Mouse (Mus musculus) left cerebral cortex, postnatal 36 days (tissue): Measurements from ENCODE around the gene Cox7a2l. TPM values are rescaled to one million over a fixed set of nuclear protein-coding genes. Genes with fewer than 3 reads are reported as not detected.

Experiments used
- DNase-seq, 2 experiments: peaks; one replicate each; pipeline ENCODE4 v3.0.0; 2021 to 2022; ENCODE audit warnings: low spot score in 2 of 2, mixed read lengths in 1 of 2
- intact Hi-C: fragments of 180-260 bp; cut with DNase I; formaldehyde crosslinking; loops from one replicate; pipeline ENCODE4 v1.15.1; 2025
- total RNA-seq, 2 experiments: library from RNA; stranded (reverse); gene quantifications; 2 replicates each; pipeline ENCODE4 v1.2.3; 2021

Cox7a2l gene
- total RNA-seq, 2 experiments from 2014 or later, result 159 to 190 TPM

DNA sequence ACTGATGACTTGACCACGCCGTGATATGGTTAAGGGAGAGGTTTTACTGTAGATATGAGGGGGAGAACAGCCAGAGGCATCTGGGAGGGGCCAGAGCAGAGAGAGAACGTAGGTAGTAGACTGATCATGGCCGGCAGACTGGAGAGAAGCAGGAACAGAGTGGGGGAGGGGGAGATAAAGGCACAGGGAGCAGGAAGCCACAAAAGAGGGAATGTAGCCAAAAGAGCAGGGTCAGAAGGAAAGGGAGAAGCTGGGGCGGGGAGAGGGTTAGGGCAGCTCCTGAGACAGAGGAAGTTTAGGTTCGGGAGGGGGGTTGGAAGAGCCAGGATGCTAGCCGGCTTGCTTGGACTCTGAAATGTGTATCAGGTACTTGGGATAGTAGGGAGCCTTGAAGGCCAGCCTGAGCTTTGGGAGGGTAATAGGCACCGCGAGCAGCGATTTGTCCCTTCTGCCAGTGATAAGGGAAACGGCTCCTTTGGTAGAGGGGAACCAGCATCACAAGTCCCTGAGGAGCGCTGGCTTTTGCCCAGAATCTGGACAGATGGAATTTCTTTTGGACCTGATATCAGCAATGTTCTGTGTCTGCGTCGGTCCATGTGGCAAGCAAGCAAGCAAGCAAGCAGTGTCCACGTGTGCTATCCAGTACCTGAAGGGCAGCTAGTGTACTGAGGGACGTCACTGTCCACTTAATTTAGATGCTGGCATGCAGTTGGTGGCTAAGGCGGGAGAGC is 10.7 kb upstream of the Cox7a2l start:
- intact Hi-C loops, result no loop called here
- DNase-seq, result no peak

DNA sequence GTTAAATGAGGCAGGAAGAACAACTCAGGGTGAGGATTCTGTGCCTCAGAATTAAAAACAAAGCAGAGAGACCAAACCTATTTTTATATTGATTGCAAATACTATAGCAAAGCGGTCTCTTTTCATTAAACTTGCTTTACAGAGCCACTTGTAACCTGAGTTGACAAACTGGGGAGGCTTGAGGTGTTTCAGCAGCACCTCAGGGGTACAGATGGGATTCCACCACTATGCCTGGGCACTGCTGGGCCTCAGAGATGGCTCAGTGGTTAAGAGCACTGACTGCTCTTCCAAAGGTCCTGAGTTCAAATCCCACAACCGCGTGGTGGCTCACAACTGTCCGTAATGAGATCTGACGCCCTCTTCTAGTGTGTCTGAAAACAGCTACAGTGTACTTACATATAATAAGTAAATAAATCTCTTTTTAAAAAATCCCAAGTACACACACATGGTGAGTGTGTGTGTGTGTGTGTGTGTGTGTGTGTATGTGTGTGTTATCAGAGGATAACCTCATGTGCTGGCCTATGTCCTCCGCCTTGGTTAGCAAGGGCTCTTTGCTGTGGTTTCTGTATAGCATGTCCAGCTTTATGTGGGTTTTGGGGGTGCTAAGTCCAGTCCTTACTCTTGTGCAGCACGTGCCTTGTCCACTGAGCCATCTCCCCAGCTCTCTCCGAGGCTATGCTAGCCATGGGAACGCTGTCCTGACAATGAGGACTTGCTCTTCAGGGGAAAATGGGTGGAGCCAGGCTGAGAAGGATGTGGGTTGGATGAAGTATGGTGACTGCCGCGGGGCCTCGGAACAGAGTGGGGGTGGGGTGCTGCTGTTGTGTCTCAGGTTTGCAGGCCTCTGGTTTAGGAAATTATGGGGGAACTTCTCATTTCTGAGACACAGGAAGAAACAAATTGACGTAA is 9.7 kb upstream of the Cox7a2l start:
- intact Hi-C loops, result no loop called here
- no peak for DNase-seq

- intact Hi-C loops, result no loop called here
- DNase-seq, result no peak
Measured at GRCm38 (mm10) chr17:83526091-83526561, 9.0 kb upstream of the Cox7a2l start.

DNA sequence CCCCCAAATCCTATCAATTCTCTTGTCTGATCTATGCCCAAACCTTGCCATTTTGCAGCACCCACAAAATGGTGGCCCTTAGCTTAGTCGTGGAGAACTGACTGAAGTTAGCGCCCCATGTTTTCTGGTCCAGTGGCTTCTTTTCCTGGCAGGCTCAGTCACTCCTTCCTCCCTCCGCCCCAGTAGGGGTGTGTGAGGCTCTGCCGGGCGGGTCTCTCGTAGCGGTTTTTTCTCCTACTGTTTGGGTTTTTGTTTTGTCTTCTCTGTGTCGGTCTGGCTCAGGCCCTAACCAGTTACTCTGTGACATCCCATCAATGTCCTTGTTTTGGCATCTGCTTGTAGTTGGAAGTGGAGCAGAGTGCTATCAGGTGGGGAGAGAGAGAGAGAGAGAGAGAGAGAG is 8.5 kb upstream of the Cox7a2l start:
- DNase-seq, result no peak
- intact Hi-C loops, result no loop called here

GRCm38 (mm10) chr17:83524753-83525152 is 7.6 kb upstream of the Cox7a2l start:
- DNase-seq, result no peak

DNA sequence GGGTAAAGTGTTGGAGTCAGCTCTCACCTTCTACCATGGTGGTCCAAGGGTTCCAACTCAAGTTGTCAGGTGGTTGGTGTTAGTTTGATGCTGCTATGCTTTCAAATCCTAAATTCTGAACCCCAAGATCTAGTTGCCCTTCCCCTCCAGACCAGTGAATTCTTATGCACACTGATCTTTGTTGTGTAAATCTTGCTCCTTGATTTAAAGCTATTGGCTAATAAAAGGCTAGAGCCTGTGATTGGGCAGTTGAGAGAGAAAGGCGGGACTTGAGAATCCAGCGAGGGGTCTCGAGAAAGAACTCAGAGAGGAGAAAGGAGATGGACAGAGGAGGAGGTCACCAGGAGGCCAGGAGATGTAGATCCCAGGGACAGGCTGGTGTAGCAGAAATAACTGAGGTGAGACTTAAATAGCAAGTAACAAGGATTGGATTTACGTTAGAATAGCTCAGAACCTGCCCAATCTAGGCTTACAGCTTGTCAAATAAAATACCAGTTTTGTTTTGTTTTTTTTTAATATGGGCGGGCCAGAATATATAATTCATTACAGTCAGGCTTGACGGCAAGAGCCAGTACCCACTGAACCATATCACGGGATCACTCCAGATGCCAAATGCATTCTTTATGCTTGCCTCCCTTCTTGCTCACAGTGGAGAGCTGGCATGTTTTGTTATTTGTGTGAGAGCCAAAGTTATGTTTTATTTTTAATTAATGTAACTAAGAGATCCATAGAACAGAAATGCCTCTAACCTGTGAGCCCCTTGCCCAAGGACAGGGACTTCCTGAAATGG is 5.7 kb upstream of the Cox7a2l start:
- no peak for DNase-seq
- intact Hi-C loops, result no loop called here

More at GRCm38 (mm10) chr17:83524753-83525152, 7.6 kb upstream of the Cox7a2l start:
- intact Hi-C loops, result no loop called here

- intact Hi-C loops, result no loop called here
- DNase-seq, result no peak
Measured at GRCm38 (mm10) chr17:83521881-83522280, 4.8 kb upstream of the Cox7a2l start.

- intact Hi-C loops, result loop anchor here (2.0 to 10.0 kb wide), 4 partner anchors 33 to 239 kb away; partner anchors contain the start of genes Eml4 and Kcng3
- DNase-seq, result peak; percentile 87 to 89
Measured at GRCm38 (mm10) chr17:83514213-83514701, 2.9 kb downstream of the Cox7a2l start.

GRCm38 (mm10) chr17:83513655-83514212 is 3.4 kb downstream of the Cox7a2l start:
- no peak for DNase-seq
- intact Hi-C loops, result loop anchor here (2.0 to 10.0 kb wide), 4 partner anchors 33 to 239 kb away; partner anchors contain the start of genes Eml4 and Kcng3

DNA sequence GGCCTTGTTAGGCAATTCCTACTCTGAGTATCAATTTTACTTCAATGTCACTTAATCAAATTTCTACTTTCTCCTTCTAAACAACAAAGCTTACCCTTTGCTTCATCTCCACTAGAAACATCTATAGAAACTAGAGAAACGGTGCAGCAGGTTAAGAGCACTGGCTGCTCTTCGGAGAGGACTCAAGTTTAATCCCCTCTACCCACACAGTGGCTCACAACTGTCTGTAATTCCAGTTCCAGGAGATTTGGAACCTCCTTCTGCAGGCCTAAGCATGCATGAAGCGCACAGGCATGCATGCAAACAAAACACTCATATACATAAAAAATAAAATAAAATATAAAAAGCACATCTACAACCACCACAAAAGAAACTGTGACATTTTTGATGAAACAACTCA is 5.0 kb downstream of the Cox7a2l start:
- DNase-seq, result no peak
- intact Hi-C loops, result loop anchor here (5.0 to 10.0 kb wide), 3 partner anchors 120 to 237 kb away; partner anchors contain the start of genes Eml4 and Kcng3

GRCm38 (mm10) chr17:83503693-83504092 is 13.4 kb downstream of the Cox7a2l start:
- intact Hi-C loops, result no loop called here
- no peak for DNase-seq

DNA sequence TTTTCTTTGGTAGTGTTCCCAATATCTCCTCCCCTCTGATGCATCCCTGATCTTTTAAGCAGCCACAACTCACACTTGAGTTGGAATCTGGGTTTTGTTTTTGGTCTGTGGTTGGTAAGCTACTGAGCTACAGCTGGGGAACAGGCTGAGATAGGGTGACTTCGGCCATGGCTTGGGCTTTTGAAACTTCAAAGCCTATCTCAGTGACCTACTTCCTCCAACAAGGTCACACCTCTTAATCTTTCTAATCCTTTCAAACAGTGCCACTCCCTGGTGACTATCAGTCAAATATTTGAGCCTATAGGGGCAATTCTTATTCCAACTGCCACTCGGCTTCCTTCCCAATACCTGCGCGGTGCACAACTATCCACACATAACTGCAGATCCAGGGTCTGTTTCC is 17.4 kb downstream of the Cox7a2l start:
- intact Hi-C loops, result no loop called here

GRCm38 (mm10) chr17:83498889-83499288 is 18.2 kb downstream of the Cox7a2l start:
- intact Hi-C loops, result no loop called here

More for the DNA sequence above, 17.4 kb downstream of the Cox7a2l start:
- DNase-seq, result no peak

GRCm38 (mm10) chr17:83487762-83488161 is 29.4 kb downstream of the Cox7a2l start:
- intact Hi-C loops, result no loop called here
- DNase-seq, result no peak

More at GRCm38 (mm10) chr17:83498889-83499288, 18.2 kb downstream of the Cox7a2l start:
- DNase-seq, result no peak

- intact Hi-C loops, result no loop called here
- no peak for DNase-seq
Measured at GRCm38 (mm10) chr17:83483784-83484183, 33.3 kb downstream of the Cox7a2l start.

DNA sequence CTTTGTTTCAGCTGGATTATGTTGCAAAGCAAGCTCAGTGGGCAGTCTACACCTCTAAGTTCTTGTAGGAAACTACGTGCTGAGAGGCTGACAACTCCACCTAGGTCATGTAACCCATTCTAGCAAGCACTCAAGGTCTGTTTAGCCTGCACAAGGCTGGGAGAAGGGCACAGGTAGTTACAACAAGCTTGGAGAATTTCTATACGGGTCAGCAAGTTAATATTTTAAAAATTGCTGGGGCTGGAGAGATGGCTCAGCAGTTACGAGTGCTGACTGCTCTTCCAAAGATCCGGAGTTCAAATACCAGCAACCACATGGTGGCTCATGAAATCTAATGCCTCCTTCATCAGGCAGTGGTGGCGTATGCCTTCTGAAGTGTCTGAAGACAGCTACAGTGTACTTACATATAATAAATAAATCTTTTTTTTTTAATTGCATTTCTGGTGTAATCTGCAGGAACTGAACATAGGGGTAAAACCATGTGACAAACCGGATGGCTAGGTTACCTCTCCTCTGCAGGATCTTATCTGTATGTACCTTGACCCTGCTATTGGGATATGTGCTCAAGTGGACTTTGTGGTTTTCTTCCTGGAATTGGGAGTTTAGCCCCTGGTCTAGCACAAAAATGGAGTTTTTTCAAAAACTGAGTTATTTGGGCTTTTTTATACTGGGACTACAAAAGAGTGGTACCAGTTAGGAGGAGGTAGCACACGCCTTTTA is 34.2 kb downstream of the Cox7a2l start:
- intact Hi-C loops, result no loop called here
- no peak for DNase-seq

- intact Hi-C loops, result no loop called here
- DNase-seq, result no peak
Measured at GRCm38 (mm10) chr17:83481551-83481950, 35.6 kb downstream of the Cox7a2l start.

- no peak for DNase-seq
- intact Hi-C loops, result no loop called here
Measured at GRCm38 (mm10) chr17:83477089-83477488, 40.0 kb downstream of the Cox7a2l start.
